Mouse (Mus musculus): ENCODE results near the gene Cbr1. TPM values are rescaled to one million over a fixed set of nuclear protein-coding genes. Genes with fewer than 3 reads are reported as not detected.

The Cbr1 gene
- polyA plus RNA-seq, 1 experiment from 2014 or later, result 138 TPM

DNA sequence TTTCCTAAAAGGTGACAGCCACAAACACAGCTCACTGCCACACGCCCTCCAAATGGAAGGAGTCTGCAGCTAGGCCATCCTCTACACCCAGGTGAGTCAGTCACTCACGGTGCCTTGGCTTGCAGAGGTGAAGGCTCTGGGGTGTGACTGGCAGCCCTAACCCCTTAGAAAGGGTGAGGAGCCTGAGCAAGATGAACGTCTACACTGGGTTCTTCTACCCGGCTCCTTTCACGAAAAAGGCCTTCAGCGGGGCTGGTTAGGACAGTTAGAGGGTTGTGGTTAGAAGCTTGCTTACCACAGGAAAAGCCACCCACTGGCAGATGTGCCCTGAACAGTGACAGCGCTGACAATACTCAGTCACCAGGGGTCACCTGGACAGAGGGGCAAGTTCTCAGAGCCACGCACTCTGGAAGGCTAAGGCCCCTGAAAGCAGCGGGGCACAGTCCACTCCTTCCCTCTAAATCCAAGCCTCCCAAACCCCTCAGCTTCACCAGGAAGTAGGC is 19.9 kb upstream of the Cbr1 start:
- WGBS, result 92% methylated on average over 9 of the region's 9 CpGs

DNA sequence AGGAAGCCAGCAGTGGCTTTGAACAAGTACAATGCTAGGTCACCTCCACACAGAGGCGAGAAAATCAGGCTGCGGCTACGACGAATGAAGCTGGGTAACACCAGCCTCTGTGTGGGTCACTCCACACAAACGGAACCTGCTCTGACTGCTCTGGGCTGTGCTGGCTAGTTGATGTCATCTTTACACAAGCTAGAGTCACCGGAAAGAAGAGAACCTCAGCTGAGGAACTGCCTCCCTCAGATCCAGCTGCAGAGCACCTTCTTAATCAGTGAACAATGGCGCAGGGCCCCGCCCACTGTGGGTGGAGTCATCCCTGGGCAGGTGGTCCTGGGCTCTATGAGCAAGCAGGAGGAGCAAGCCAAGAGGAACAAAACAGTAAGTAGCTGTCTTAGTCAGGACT is 19.3 kb upstream of the Cbr1 start:
- H3K9me3 ChIP-seq, result no peaks in the 10 kb centered on the region
- H3K4me3 ChIP-seq (replicated peaks), result no peak overlapping the region
- WGBS, result 71% methylated on average over 8 of the region's 8 CpGs
- no peak for ATAC-seq (ENCODE audit: insufficient number of reproducible peaks, insufficient read depth, low FRiP score, low TSS enrichment, low read depth)
- H3K9ac ChIP-seq (replicated peaks), result no peak overlapping the region
- no peak overlapping the region for H3K4me2 ChIP-seq
- H3K27me3 ChIP-seq, result no peaks in the 10 kb centered on the region
- H3K4me1 ChIP-seq (replicated peaks), result 0 out of 2 replicates have a peak, but pooled peaks cover 4% of the 10 kb centered on the region
- no peak overlapping the region for H3K27ac ChIP-seq
- H3K36me3 ChIP-seq, result peaks cover 57% of the 10 kb centered on the region

More for the DNA sequence above, 19.9 kb upstream of the Cbr1 start:
- no peaks in the 10 kb centered on the region for H3K27me3 ChIP-seq
- H3K4me3 ChIP-seq (replicated peaks), result no peak overlapping the region
- ATAC-seq (ENCODE audit: insufficient number of reproducible peaks, insufficient read depth, low FRiP score, low TSS enrichment, low read depth), result no peak
- 0 out of 2 replicates have a peak, but pooled peaks cover 4% of the 10 kb centered on the region for H3K4me1 ChIP-seq (replicated peaks)
- no peak overlapping the region for H3K27ac ChIP-seq
- H3K9me3 ChIP-seq, result no peaks in the 10 kb centered on the region
- no peak overlapping the region for H3K9ac ChIP-seq (replicated peaks)
- H3K4me2 ChIP-seq, result no peak overlapping the region
- H3K36me3 ChIP-seq, result peaks cover 51% of the 10 kb centered on the region

DNA sequence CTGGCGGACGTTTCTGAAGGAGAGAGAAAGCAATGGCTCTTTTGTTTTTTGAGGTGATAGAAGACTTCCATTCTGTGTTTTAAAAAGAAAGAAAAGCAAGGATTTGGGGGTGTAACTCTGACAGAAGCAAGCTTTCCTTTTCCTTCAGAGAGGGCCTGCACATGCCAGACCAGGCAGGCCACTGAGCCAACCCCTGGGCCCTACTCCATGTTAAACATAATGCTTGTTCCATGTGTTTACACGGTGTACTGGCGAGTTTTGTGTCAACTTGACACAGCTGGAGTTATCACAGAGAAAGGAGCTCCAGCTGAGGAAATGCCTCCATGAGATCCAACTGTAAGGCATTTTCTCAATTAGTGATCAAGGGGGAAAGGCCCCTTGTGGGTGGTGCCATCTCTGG is 17.4 kb upstream of the Cbr1 start:
- Histone ChIP-seq H3K27me3 (no peaks in the 10 kb centered on the region), H3K4me1 (replicated peaks) (0 out of 2 replicates have a peak, but pooled peaks cover 4% of the 10 kb centered on the region), H3K27ac (no peak overlapping the region), H3K9me3 (no peaks in the 10 kb centered on the region), H3K9ac (replicated peaks) (no peak overlapping the region), H3K4me2 (no peak overlapping the region), H3K36me3 (peaks cover 67% of the 10 kb centered on the region), H3K4me3 (replicated peaks) (no peak overlapping the region)
- no peak for ATAC-seq (ENCODE audit: insufficient number of reproducible peaks, insufficient read depth, low FRiP score, low TSS enrichment, low read depth)
- WGBS, result 79% methylated on average over 4 of the region's 4 CpGs

DNA sequence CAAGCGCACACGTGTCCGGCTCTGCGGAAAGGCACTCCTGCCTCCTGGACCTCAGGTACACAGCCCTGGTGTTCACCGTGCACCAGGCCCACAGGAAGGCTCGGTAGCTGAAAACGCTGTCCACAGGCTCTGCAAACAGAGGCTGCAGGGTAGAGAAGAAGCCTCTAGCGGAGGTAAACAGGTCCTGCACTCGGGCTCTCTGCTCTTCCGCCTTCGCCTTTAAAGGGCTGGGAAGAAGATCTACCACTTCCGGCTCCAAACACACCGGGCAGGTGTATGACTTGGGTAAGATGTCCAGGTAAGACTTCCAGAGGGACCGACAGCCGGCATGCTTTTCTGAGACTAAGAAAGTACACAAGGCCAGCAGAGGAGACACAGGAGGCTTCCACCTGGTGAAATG is 14.7 kb upstream of the Cbr1 start:
- Histone ChIP-seq H3K9ac (replicated peaks) (no peak overlapping the region), H3K4me2 (no peak overlapping the region), H3K36me3 (peaks cover 60% of the 10 kb centered on the region), H3K4me3 (replicated peaks) (no peak overlapping the region), H3K27me3 (no peaks in the 10 kb centered on the region), H3K9me3 (no peaks in the 10 kb centered on the region), H3K27ac (no peak overlapping the region), H3K4me1 (replicated peaks) (0 out of 2 replicates have a peak, but pooled peaks cover 4% of the 10 kb centered on the region)
- ATAC-seq (ENCODE audit: insufficient number of reproducible peaks, insufficient read depth, low FRiP score, low TSS enrichment, low read depth), result no peak
- WGBS, result 93% methylated on average over 15 of the region's 15 CpGs

DNA sequence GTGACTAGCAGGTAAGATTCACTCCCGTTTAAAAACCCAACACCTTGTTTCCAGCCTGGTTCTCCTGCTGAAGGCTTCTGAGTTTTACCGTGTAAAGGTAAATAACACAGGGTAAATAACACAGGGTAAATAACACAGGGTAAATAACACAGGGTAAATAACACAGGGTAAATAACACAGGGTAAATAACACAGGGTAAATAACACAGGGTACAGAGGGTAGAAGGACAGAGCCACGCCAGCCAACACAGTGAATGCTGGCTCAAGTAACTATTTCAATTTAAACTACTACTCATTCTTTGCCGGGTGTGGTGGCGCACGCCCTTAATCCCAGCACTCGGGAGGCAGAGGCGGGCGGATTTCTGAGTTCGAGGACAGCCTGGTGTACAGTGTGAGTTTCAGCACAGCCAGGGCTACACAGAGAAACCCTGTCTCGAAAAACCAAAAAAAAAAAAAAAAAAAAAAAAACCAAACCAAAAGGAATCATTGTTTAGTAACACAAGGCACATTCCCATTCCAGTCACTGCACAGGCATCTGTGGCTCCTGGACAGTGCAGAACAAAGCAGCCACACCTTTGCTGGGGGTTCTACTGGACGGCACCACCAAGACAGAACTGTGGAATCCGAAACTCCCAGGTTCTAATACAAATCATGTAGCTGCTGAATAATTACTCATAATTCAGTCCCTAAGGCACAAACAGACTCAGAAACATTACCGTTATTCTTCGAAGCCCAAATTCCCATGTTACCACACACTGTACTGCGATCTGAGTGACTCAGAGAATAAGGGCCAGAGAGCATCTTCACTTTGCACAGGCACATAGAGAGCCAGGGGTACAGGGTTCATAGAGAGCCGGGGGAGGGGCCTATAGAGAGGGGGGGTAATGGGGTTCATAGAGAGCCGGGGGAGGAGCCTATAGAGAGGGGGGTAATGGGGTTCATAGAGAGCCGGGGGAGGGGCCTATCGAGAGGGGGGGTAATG is 13.9 kb upstream of the Cbr1 start:
- WGBS, result 90% methylated on average over 20 of the region's 20 CpGs
- no peak overlapping the region for H3K4me2 ChIP-seq
- no peaks in the 10 kb centered on the region for H3K9me3 ChIP-seq
- H3K4me1 ChIP-seq (replicated peaks), result 0 out of 2 replicates have a peak, but pooled peaks cover 4% of the 10 kb centered on the region
- H3K9ac ChIP-seq (replicated peaks), result no peak overlapping the region
- no peak overlapping the region for H3K27ac ChIP-seq
- H3K36me3 ChIP-seq, result peaks cover 62% of the 10 kb centered on the region
- no peak overlapping the region for H3K4me3 ChIP-seq (replicated peaks)
- ATAC-seq (ENCODE audit: insufficient number of reproducible peaks, insufficient read depth, low FRiP score, low TSS enrichment, low read depth), result no peak
- H3K27me3 ChIP-seq, result no peaks in the 10 kb centered on the region

DNA sequence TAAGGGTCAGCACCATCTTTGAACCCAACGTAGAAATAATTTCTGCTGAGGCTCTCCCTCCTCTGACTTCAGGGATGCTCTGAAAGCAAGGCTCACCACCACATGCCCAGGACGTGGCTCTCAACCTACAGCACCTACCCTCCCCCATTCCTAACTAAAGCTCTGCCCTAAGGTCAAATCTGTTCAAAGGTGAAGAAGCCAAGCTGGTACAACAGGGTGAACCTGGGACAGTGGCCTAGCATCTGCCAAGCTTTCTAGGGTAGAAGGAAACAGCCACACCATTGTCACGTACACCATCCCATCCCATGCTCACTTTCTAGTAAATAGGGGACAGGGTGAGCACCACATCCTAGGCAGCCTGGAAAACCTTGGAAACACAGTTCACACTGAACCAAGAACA is 12.9 kb upstream of the Cbr1 start:
- H3K4me3 ChIP-seq (replicated peaks), result no peak overlapping the region
- WGBS, result 94% methylated on average over 3 of the region's 3 CpGs
- H3K9me3 ChIP-seq, result no peaks in the 10 kb centered on the region
- no peak for ATAC-seq (ENCODE audit: insufficient number of reproducible peaks, insufficient read depth, low FRiP score, low TSS enrichment, low read depth)
- H3K4me1 ChIP-seq (replicated peaks), result 0 out of 2 replicates have a peak, but pooled peaks cover 3% of the 10 kb centered on the region
- H3K9ac ChIP-seq (replicated peaks), result no peak overlapping the region
- H3K27ac ChIP-seq, result no peak overlapping the region
- H3K4me2 ChIP-seq, result no peak overlapping the region
- H3K27me3 ChIP-seq, result no peaks in the 10 kb centered on the region
- peaks cover 65% of the 10 kb centered on the region for H3K36me3 ChIP-seq

DNA sequence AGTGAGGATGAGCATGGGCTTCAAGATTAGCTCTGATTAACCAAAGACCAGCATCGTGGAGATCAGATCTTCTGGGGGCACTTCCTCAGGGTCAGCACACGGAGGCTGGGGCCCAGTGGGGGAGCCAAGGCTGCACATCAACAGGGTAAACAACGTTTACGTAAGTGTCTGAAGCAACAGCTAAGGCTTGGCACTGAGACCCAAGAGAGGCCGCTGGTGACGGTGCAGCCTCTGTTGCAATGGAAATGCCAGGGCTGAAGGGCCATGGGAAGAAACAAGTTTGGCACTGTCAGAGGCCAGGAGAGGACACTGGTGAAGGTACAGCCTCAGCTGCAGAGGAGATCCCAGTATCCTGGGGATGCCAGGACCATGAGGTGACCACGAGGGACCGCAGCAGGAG is 12.2 kb upstream of the Cbr1 start:
- H3K4me2 ChIP-seq, result no peak overlapping the region
- H3K27ac ChIP-seq, result no peak overlapping the region
- H3K36me3 ChIP-seq, result peaks cover 71% of the 10 kb centered on the region
- no peaks in the 10 kb centered on the region for H3K4me1 ChIP-seq (replicated peaks)
- H3K27me3 ChIP-seq, result no peaks in the 10 kb centered on the region
- ATAC-seq (ENCODE audit: insufficient number of reproducible peaks, insufficient read depth, low FRiP score, low TSS enrichment, low read depth), result no peak
- H3K4me3 ChIP-seq (replicated peaks), result no peak overlapping the region
- WGBS, result 94% methylated on average over 8 of the region's 8 CpGs
- H3K9ac ChIP-seq (replicated peaks), result no peak overlapping the region
- H3K9me3 ChIP-seq, result no peaks in the 10 kb centered on the region

DNA sequence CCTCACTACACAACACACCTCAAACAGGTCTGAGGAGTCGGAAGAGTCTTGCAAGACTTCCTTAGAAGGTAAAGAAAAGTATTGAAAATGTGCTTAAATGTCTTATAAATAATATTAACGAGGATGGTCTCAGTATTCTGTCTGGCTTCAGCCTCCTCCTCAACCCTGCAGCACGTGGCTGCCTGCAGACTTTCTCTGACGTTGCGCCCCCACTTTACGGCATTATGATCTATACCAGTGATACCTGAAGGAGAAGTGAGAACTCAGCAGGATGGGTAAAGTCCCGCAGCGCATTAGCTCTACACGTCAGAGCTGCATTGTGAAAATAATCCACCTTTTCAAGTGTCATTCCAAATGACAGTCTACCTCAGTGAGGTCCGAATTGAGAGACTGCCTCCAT is 11.2 kb upstream of the Cbr1 start:
- 93% methylated on average over 10 of the region's 10 CpGs for WGBS
- no peak for ATAC-seq (ENCODE audit: insufficient number of reproducible peaks, insufficient read depth, low FRiP score, low TSS enrichment, low read depth)
- Histone ChIP-seq H3K9ac (replicated peaks) (no peak overlapping the region), H3K27me3 (no peaks in the 10 kb centered on the region), H3K4me1 (replicated peaks) (no peaks in the 10 kb centered on the region), H3K36me3 (peaks cover 76% of the 10 kb centered on the region), H3K4me3 (replicated peaks) (no peak overlapping the region), H3K27ac (no peak overlapping the region), H3K9me3 (no peaks in the 10 kb centered on the region), H3K4me2 (no peak overlapping the region)

DNA sequence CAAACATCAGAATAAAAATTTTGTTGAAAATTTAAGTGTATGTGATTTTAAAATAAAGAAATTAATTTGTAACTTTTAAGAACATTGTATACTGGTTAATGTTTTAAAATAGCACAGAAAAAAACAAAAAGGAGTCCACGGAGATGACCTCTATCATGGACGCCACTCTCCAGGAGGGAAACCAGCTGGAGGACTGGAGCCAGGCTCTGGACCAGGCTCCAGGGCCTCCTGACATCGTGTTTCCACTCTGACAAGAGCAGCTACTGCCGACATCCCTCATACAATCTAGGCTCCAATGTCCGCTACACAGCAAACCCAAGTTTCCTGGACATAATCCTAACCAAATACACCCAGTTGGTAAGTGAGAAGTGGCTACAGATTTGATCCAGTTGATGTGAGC is 9.9 kb upstream of the Cbr1 start:
- H3K9me3 ChIP-seq, result no peaks in the 10 kb centered on the region
- no peaks in the 10 kb centered on the region for H3K4me1 ChIP-seq (replicated peaks)
- 89% methylated on average over 5 of the region's 5 CpGs for WGBS
- H3K27me3 ChIP-seq, result no peaks in the 10 kb centered on the region
- H3K4me3 ChIP-seq (replicated peaks), result no peak overlapping the region
- H3K9ac ChIP-seq (replicated peaks), result no peak overlapping the region
- no peak for ATAC-seq (ENCODE audit: insufficient number of reproducible peaks, insufficient read depth, low FRiP score, low TSS enrichment, low read depth)
- H3K27ac ChIP-seq, result no peak overlapping the region
- peaks cover 64% of the 10 kb centered on the region for H3K36me3 ChIP-seq
- H3K4me2 ChIP-seq, result no peak overlapping the region

DNA sequence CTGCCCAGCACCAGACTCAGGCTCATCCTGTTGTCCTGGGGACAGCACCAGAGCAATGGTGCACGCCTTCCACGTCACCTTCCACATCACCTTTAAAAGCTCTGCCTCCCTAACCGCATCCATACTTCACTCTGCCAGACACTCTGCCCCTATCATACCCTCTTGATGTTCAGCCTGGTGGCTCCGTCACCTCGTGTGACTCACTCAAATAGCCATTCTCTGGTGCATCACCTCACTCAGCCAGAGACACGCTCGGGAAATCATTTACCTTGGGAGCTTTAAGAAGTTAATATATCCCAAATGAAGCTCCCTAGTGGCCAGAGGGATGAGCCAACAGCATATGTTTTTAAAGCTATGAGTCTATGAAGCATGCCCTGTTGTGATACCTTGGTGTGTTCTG is 8.8 kb upstream of the Cbr1 start:
- no peak overlapping the region for H3K4me3 ChIP-seq (replicated peaks)
- no peaks in the 10 kb centered on the region for H3K4me1 ChIP-seq (replicated peaks)
- WGBS, result 91% methylated on average over 7 of the region's 7 CpGs
- no peaks in the 10 kb centered on the region for H3K27me3 ChIP-seq
- no peaks in the 10 kb centered on the region for H3K9me3 ChIP-seq
- no peak overlapping the region for H3K9ac ChIP-seq (replicated peaks)
- ATAC-seq (ENCODE audit: insufficient number of reproducible peaks, insufficient read depth, low FRiP score, low TSS enrichment, low read depth), result no peak
- peaks cover 59% of the 10 kb centered on the region for H3K36me3 ChIP-seq
- no peak overlapping the region for H3K4me2 ChIP-seq
- no peak overlapping the region for H3K27ac ChIP-seq

DNA sequence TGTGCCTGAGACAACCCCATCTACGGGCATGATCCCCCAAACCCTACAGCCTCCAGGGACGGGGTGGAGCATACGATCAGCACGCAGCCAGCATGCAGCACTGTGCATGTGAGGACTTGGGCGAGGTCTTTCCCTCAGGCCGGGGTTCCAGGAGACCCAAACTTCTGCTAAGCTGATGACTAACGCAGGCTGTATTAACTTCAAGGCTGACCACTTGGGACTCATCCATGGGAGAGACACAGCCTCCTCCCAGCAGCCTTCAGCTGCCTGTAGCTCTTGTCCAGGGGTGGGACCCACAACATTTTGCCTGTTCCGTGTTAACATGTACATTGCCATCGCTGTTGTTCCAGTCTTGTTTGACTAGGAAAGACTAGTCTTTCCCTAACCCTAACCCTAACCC is 8.1 kb upstream of the Cbr1 start:
- Histone ChIP-seq H3K27ac (no peak overlapping the region), H3K4me2 (no peak overlapping the region), H3K9me3 (no peaks in the 10 kb centered on the region), H3K9ac (replicated peaks) (no peak overlapping the region), H3K36me3 (peaks cover 58% of the 10 kb centered on the region), H3K27me3 (no peaks in the 10 kb centered on the region), H3K4me1 (replicated peaks) (0 out of 2 replicates have a peak, but pooled peaks cover under 1% of the 10 kb centered on the region), H3K4me3 (replicated peaks) (no peak overlapping the region)
- no peak for ATAC-seq (ENCODE audit: insufficient number of reproducible peaks, insufficient read depth, low FRiP score, low TSS enrichment, low read depth)
- 93% methylated on average over 9 of the region's 9 CpGs for WGBS
